Mouse (Mus musculus) kidney, embryonic 16.5 days (tissue): ENCODE measurements at regions not wholly inside any gene's neighbourhood (a gene's known extent, or its start where the extent isn't known, plus 50 kb on each side); places are given as distances from the start of the nearest gene placed in this dataset.

Experiments
- ATAC-seq: fragments of 200-750 bp; cut with Nextera tagmentation; 2 replicates; pipeline ENCODE4 v1.8.0; 2017; ENCODE audit warnings: moderate TSS enrichment; ENCODE audit not compliant: low FRiP score, low TSS enrichment
- H3K27ac ChIP-seq: fragments of 300-500 bp; sonication (generic); 2 replicates; pipeline ENCODE4 v1.5.1; 2014; ENCODE audit warnings: low read length
- H3K27me3 ChIP-seq: fragments of 300-500 bp; sonication (generic); 2 replicates; pipeline ENCODE4 v1.6.1; 2014; ENCODE audit warnings: low read length, control low read depth, mixed read lengths; ENCODE audit not compliant: insufficient read depth
- H3K36me3 ChIP-seq: fragments of 300-500 bp; sonication (generic); 2 replicates; pipeline ENCODE4 v1.6.1; 2014; ENCODE audit warnings: low read length, control low read depth, mixed read lengths; ENCODE audit not compliant: insufficient read depth
- H3K4me1 ChIP-seq: fragments of 300-500 bp; sonication (generic); 2 replicates; pipeline ENCODE4 v1.6.1; 2014; ENCODE audit warnings: low read length, control low read depth, mixed read lengths; ENCODE audit not compliant: insufficient read depth
- H3K4me2 ChIP-seq: fragments of 300-500 bp; sonication (generic); replicated peaks from 2 replicates; pipeline ENCODE4 v1.6.1; 2014; ENCODE audit warnings: low read depth, low read length
- H3K4me3 ChIP-seq: fragments of 300-500 bp; sonication (generic); 2 replicates; pipeline ENCODE4 v1.5.1; 2014; ENCODE audit warnings: mild to moderate bottlenecking, low read length
- H3K9ac ChIP-seq: fragments of 300-500 bp; sonication (generic); replicated peaks from 2 replicates; pipeline ENCODE4 v1.6.1; 2014; ENCODE audit warnings: low read length
- H3K9me3 ChIP-seq: fragments of 300-500 bp; sonication (generic); 2 replicates; pipeline ENCODE4 v1.6.1; 2016; ENCODE audit warnings: low read length, control low read depth
- WGBS: fragments of 180-500 bp; shearing (Covaris S2); extraction: QIAGEN DNeasy Blood & Tissue Kit; methylation state at CpG from one replicate; pipeline ENCODE4 v1.1.7; 2014; 5-methylcytosine and 5-hydroxymethylcytosine counted together

DNA sequence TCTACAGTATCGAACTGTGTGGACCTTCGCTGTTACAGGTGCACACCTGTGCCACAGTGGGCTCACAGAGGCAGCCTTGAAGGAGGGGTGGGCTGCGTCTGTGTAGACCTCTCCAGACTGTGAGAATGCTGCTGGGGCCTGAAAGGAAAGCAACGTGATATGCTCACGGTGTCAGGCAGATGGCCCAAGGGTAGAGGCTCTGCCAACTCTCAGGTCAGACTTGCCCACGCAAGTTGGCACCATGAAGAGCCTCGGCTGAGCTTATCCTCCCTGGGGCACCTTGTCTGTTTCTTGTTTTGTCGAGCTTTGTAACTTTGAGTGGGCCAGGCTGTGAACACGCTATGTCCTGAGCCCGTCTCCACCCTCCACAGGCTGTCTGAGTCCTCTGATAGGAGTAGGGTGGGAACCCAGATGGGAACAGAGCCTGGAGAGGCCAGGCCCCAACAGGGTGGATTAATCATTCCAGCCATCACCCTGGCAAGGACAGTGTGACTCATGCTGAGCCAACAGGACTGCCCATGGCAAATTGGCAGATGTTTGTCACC, 558.6 kb downstream of the Vrk1 start:
- WGBS: 85% methylated on average over 10 of the region's 10 CpGs

GRCm38 (mm10) chr12:106572956-106573355, 562.9 kb downstream of the Vrk1 start:
- Histone ChIP-seq H3K36me3 (no peaks in the 10 kb centered on the region), H3K4me3 (no peak overlapping the region), H3K27me3 (no peaks in the 10 kb centered on the region), H3K9me3 (no peaks in the 10 kb centered on the region), H3K9ac (no peak overlapping the region), H3K27ac (no peak overlapping the region), H3K4me1 (no peaks in the 10 kb centered on the region), H3K4me2 (no peak overlapping the region)
- no peak for ATAC-seq
- 93% methylated on average over 5 of the region's 5 CpGs for WGBS

More for the DNA sequence above, 558.6 kb downstream of the Vrk1 start:
- Histone ChIP-seq H3K36me3 (no peaks in the 10 kb centered on the region), H3K27me3 (no peaks in the 10 kb centered on the region), H3K4me2 (no peak overlapping the region), H3K4me1 (no peaks in the 10 kb centered on the region), H3K9ac (no peak overlapping the region), H3K9me3 (no peaks in the 10 kb centered on the region), H3K4me3 (no peak overlapping the region), H3K27ac (no peak overlapping the region)
- ATAC-seq: no peak

GRCm38 (mm10) chr12:106582760-106583159, 572.7 kb downstream of the Vrk1 start:
- H3K4me1 ChIP-seq: no peaks in the 10 kb centered on the region
- no peak overlapping the region for H3K9ac ChIP-seq
- no peaks in the 10 kb centered on the region for H3K27me3 ChIP-seq
- H3K36me3 ChIP-seq: no peaks in the 10 kb centered on the region
- ATAC-seq: no peak
- no peak overlapping the region for H3K4me2 ChIP-seq
- H3K9me3 ChIP-seq: no peaks in the 10 kb centered on the region
- H3K27ac ChIP-seq: no peak overlapping the region
- H3K4me3 ChIP-seq: no peak overlapping the region
- WGBS: 37% methylated on average over 9 of the region's 9 CpGs

- WGBS: 86% methylated on average over 5 of the region's 5 CpGs
- H3K4me2 ChIP-seq: no peak overlapping the region
- no peaks in the 10 kb centered on the region for H3K4me1 ChIP-seq
- no peak overlapping the region for H3K4me3 ChIP-seq
- no peaks in the 10 kb centered on the region for H3K9me3 ChIP-seq
- H3K27ac ChIP-seq: no peak overlapping the region
- no peaks in the 10 kb centered on the region for H3K27me3 ChIP-seq
- H3K9ac ChIP-seq: no peak overlapping the region
- no peaks in the 10 kb centered on the region for H3K36me3 ChIP-seq
- ATAC-seq: no peak
These were observed 575.6 kb downstream of the Vrk1 start for GRCm38 (mm10) chr12:106585626-106586025.

- Histone ChIP-seq H3K36me3 (no peaks in the 10 kb centered on the region), H3K4me3 (no peak overlapping the region), H3K4me2 (no peak overlapping the region), H3K4me1 (no peaks in the 10 kb centered on the region), H3K27ac (no peak overlapping the region), H3K27me3 (no peaks in the 10 kb centered on the region), H3K9me3 (no peaks in the 10 kb centered on the region), H3K9ac (no peak overlapping the region)
- 90% methylated on average over 9 of the region's 9 CpGs for WGBS
- no peak for ATAC-seq
These were observed 582.7 kb downstream of the Vrk1 start for GRCm38 (mm10) chr12:106592686-106593085.

DNA sequence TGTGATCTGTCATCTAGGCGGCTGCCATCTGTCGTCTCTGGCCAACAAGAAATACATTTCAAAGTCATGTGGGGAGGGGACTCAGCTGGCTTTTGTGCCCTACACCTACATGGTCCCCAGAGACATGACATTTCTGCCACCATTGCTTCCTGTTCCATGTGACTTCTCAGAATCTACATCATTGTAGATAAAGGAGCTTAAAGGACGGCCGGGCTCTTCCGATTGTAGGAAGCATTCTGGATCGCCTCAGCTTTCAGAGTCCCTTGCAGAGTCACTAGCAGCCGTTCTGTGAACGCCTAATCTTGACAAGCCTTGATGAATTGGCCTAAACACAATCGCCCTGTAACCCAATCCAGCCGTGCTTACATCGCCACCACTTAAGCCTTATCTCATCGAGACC, 587.6 kb downstream of the Vrk1 start:
- H3K27me3 ChIP-seq: no peaks in the 10 kb centered on the region
- no peaks in the 10 kb centered on the region for H3K9me3 ChIP-seq
- no peak for ATAC-seq
- H3K4me1 ChIP-seq: no peaks in the 10 kb centered on the region
- H3K36me3 ChIP-seq: no peaks in the 10 kb centered on the region
- no peak overlapping the region for H3K9ac ChIP-seq
- no peak overlapping the region for H3K4me2 ChIP-seq
- H3K4me3 ChIP-seq: no peak overlapping the region
- WGBS: 11% methylated on average over 12 of the region's 12 CpGs
- H3K27ac ChIP-seq: no peak overlapping the region

DNA sequence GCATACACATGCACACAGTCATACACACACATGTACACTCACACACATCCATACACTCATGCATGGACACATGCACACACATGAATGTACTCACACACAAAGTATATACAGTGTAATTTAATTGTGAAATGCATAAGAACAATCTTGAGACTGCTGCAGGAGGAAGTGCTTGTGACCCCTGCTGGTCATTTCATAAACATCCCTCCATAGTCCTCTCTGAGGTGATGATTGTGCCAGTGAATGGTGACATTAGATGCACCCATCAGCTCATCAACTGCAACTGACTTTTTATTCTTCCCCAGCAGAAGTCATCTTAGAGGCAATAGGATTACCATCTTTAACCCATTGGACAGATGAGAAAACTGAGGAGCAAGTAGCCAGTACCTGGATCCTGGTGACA, 597.2 kb downstream of the Vrk1 start:
- Histone ChIP-seq H3K4me2 (no peak overlapping the region), H3K9ac (no peak overlapping the region), H3K27ac (no peak overlapping the region), H3K4me1 (no peaks in the 10 kb centered on the region), H3K27me3 (no peaks in the 10 kb centered on the region), H3K4me3 (no peak overlapping the region), H3K36me3 (no peaks in the 10 kb centered on the region), H3K9me3 (no peaks in the 10 kb centered on the region)
- ATAC-seq: no peak

DNA sequence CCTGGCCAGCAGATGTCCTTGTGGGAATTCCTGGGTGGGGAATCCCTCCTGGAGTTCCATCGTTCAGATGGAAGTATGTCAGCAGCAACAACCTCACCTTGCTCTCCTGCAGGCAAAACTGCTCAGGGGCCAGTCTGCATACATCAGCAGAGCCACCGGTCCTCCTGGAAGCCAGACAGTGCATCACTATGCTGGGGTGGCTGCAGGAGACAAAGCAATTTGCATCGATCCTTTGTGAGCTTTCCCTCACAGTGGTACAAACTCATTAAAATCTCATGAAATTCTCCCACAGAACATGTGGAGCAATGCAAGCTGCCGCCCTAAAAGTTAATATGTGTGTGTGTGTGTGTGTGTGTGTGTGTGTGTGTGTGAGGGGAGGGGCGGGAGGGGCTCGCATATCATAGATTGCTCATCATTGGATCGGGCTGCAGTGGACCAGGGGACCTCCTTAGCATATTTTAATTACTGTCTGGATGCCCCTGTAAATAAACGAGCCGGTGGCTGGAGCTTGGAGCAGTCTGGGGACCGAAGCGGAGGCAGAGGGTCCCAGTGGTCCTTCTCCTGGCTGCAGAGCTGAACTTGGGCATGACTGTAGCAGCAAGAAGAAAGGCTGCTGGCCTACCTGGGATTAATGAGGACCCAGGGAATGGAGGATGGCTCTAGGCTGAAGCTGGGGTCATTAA, 597.8 kb downstream of the Vrk1 start:
- no peak overlapping the region for H3K9ac ChIP-seq
- no peak overlapping the region for H3K4me3 ChIP-seq
- no peak overlapping the region for H3K4me2 ChIP-seq
- 66% methylated on average over 11 of the region's 11 CpGs for WGBS
- no peak for ATAC-seq
- H3K9me3 ChIP-seq: no peaks in the 10 kb centered on the region
- H3K27me3 ChIP-seq: no peaks in the 10 kb centered on the region
- H3K4me1 ChIP-seq: no peaks in the 10 kb centered on the region
- H3K27ac ChIP-seq: no peak overlapping the region
- no peaks in the 10 kb centered on the region for H3K36me3 ChIP-seq

GRCm38 (mm10) chr12:106618684-106619083, 608.7 kb downstream of the Vrk1 start:
- no peak overlapping the region for H3K9ac ChIP-seq
- H3K4me2 ChIP-seq: no peak overlapping the region
- H3K27me3 ChIP-seq: no peaks in the 10 kb centered on the region
- WGBS: 90% methylated on average over 6 of the region's 6 CpGs
- no peak overlapping the region for H3K4me3 ChIP-seq
- ATAC-seq: no peak
- H3K36me3 ChIP-seq: no peaks in the 10 kb centered on the region
- no peaks in the 10 kb centered on the region for H3K9me3 ChIP-seq
- no peak overlapping the region for H3K27ac ChIP-seq
- H3K4me1 ChIP-seq: no peaks in the 10 kb centered on the region

DNA sequence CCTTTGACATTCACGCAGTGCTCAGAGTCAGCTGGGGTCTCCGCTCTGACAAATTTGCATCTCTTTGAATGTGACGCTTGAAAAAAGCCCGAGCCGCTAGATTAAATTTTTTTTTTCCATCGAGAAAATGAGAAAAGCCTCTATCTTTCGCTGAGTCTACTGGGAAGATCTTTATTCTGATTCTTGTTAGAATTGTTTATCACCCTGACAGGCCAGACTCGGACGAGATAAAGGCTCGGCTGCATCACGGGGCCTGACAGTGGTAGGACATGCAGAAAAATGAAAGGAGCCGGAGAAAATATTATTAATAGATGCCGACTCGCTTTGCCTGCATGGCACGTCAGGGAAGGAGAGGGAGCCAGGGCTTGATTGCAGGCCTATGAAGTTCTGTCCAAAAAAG, 616.8 kb downstream of the Vrk1 start:
- Histone ChIP-seq H3K9me3 (0 out of 2 replicates have a peak, but pooled peaks cover 3% of the 10 kb centered on the region), H3K9ac (no peak overlapping the region), H3K4me3 (no peak overlapping the region), H3K4me1 (no peaks in the 10 kb centered on the region), H3K36me3 (no peaks in the 10 kb centered on the region), H3K4me2 (no peak overlapping the region), H3K27me3 (no peaks in the 10 kb centered on the region), H3K27ac (no peak overlapping the region)
- WGBS: 74% methylated on average over 15 of the region's 15 CpGs
- ATAC-seq: no peak
